Mouse (Mus musculus) c-Kit-positive CD71-negative TER-119-negative erythroid progenitor cells, embryonic 14.5 days (primary cell): ENCODE measurements around the gene Fbxl7.

Experiments
- DNase-seq: peaks from one replicate; pipeline ENCODE4 v3.0.0-alpha.2; 2013; ENCODE audit warnings: low read depth

The Fbxl7 gene

DNA sequence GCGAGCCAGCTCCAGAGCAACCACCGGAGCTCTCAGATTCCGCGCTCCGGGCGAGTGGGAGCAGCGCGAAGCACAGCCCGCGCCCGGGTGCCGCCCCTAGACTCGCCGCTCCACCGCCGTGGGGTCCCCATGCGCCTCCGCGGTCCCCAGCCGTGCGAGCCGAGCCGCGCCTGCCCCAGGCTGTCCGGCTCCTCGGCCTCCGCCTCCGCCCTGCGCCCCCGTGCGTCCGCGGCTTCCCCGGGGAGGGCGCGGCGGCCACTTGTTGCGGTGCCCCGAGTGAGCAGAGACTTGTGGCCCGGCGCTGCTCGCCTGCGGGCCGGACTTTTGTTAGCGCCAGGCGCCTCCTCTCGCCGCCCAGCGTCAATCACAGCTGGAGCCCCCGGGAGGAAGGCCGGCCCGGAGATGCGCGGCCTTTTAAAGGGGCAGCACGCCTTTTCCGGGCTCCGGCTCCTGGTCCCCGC is at the start of gene Fbxl7:
TSS of gene Fbxl7 (minus strand) at position 330 of the 461 bp plus-strand sequence.
- DNase-seq, result peak; percentile 18

DNA sequence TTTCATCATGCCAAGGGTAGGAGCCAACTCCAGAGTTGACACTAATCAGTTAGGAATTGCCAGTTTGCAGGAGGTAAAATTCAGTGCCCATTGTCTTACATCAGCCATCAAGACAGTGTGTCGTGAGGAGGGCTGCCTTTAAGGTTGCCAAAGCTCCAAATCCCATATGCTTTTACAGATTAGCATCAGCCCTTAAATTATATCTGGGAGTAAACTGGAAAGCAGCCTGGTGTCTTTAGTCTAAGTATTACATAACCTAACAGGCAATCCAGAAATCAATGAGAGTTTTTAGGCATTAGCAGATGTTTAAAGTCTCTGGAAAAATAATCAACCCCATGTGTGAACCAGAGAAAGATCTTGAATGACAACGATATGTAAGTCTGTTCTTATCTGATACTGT is 26.6 kb upstream of the Fbxl7 start:
- no peak for DNase-seq

DNA sequence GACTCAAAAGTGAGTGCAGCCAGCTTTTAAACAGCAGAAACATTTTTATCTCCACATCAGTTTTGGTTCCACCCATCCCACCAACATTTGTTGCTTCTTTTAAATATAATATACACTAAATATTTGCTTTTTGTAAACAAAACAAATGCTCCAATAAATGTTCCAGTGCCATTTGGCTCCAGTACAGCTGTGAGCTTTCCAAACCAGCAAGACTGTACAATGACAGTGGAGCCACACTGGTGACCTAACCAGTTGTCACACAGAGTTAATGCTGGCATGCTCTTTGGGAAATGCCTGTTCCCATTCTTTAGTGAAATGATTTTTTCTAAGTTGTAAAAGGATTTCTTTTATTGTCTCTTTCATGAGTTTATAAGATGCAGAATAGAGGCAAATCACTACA is 18.0 kb upstream of the Fbxl7 start:
- DNase-seq, result no peak

DNA sequence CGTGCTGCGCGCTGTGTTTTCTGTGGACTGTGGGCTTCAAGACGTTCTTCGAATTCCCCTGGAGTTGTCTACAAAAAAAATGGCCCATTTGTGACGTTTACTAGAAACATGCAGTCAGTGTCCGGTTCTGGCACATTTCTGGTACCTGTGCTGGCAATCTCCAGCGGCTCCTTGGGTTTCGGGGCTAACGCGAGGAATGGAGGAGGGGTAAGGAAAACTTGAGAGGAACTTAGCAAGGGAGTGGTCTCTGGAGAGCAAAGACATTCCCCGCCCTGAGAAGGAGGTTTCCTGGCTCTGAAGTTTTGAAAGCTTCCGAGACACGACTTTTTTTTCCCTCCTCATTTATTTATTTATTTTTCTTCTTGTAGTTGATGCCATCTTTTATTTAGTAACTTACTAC is 381 bp upstream of the Fbxl7 start:
- no peak for DNase-seq

DNA sequence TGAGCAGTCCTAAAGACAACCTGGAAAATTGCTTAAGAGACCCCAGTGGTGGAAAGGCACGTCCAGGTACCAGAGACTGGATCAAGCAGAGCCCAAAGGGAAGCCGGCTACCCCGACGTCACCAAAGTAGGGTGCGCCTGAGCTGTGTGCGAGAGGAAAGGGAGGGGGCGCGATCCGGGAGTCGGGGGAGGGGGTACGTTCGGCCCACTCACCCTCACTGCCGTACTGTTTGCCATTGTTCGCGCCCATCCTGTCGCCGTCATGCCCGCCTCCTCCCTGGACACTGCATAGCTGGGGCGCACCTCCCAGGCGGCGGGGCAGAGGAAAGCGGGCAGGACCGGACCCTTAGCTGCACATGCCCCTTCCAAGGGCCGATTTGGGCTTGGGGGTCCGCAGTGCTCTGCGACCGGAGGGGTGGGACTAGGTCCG is 565 bp downstream of the Fbxl7 start:
- DNase-seq, result no peak

DNA sequence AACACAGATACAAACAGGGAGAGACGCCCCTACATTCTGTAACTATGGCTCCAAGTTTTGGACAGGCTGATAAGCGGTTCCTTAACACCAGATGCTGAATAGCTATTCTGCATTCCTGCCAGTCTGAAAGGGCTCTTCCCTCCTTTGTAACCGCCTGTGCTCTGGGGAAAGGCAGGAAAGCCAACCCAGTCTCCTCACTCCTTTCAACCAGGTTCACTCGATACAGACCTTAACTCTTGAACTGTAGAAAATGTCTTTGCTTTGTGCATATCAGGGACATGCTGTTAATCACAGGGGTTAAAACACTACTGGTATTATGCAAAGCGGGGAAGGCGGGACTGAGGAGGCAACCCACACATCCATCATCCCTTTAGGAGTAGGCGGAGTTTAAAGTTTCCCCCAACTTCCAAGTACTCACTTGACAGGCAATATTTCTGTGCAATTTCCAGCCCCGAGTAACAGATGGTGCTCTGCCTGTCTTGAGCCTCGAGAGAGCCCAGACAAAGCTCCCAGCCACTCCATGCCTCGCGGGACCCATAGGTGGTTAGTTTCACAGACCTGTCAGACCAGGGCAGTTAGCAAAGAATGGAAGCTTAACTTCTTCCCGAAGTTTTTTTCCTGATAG is 1.2 kb downstream of the Fbxl7 start:
- no peak for DNase-seq

DNA sequence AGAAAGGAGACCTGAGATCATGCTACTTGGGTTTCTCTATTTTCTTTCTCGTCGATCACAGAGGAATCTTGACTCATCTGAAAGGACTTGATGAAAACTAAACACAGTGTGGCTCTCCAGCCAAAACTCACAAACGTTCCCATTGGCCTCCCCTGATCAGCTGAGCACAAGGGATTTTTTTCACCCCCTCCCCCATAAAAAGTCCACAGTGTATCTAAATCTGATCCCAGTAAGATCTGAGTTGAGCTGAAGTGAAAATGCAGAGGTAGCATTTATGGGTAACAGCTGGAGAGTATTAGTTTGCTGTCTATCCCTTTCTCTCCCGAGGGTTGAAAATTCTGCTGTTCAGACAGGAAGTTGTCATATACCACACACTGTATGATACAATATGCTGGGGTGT is 2.2 kb downstream of the Fbxl7 start:
- DNase-seq, result no peak

DNA sequence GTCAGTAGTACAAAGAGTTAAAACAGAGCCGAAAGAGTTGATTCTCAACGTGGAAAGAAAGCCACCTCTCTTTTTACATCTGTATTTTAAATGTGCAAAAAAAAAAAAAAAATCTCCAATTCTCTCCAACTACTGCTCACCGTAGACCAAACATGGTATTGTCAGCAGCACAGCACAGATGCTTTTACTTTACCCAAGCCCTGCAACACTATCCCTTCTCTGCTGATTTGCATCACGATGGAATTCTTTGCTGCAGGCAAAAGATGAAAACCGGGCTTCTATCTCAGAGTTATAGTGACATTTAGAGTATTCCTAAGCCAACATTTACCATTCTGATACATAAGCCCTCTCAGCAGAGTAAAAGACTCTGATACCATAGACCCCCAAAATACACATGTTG is 5.4 kb downstream of the Fbxl7 start:
- DNase-seq, result no peak

DNA sequence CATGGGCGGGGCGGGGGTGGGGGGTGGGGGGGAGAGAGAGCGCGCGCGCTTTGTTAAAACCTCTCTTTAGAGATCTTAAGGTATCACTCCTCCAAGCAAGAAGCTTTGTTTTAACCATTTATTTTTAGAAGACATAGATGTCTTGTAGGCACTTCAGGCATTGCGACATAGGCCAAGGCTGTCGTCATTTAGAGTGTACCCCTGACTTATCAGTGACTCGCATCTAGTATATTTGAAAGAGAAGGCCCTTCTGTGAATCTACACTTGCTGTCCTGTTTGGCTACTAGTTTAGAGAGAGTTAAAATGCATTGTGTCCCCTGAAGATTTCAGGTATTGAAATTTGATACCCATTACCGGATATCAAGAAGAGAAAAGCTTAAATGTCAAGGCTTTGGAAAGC is 7.2 kb downstream of the Fbxl7 start:
- DNase-seq, result no peak

DNA sequence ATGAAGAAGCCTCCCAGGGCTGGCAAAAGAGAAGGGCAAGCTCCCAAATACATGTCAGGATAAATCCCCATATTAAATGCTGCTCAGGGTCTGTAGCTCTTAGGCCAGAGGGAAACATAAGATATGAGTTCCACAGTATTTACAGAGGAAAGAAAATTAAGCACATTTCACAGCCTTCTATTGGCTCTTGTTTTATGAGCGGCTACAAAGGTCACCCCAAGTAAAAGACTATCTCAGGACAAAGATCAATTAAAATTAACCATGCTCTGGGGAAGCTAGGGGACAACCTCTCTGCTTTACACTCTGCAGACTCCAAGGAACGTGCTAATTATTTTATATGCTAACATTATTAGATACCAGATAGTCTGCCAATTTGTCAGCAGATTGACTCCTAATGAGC is 9.4 kb downstream of the Fbxl7 start:
- DNase-seq, result no peak

DNA sequence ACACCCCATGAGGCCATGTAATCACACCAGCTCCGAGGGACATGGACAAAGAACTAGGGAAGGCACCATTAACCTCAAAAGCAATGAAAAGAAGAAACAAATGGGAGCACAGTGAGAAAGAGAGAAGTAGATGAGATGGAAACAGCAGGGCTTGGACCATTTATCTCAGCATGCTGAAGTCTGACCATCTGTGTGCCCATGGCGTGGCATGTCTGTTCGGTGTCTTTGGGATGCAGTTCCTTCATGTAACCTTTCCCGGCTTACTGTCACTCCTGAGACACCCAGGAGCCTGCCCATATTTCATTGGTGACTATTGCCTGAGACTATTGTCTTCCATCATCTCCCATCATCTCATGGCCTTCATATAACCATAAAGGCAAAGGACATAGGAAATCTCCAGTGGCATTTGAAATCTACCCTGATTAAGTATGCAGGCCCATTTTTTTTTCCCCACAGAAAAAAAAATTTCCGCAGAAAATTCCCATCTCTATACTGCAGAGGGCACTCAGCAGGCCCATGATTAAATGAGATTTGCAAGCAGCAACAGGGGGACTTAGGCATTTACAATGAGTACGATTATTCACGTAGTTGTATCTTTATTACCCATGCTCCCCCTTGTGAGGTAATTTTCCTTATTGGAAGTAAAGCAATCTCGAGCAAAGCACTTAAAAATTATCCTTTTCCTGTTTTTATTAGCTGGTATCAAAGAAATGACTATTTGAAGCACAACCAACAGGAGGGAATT is 15.0 kb downstream of the Fbxl7 start:
- no peak for DNase-seq

DNA sequence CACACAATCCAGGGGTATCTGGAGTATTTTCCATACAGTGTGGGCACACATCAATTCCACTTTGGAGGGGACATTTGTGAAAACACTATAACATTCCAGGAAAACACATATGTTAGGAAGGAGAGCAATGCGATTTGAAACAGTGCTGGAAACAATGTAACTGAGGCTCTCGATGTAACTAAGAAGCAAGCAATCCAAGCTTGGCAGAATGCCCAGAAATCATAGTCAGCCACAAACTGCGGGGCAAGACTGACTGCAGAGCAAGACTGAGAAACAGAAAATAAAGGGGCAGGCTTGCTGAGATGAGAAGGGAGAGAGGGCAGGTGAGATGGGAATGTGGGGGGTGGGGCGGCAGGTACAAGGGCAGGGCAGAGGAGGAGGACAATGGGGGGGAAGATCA is 19.7 kb downstream of the Fbxl7 start:
- DNase-seq, result no peak

DNA sequence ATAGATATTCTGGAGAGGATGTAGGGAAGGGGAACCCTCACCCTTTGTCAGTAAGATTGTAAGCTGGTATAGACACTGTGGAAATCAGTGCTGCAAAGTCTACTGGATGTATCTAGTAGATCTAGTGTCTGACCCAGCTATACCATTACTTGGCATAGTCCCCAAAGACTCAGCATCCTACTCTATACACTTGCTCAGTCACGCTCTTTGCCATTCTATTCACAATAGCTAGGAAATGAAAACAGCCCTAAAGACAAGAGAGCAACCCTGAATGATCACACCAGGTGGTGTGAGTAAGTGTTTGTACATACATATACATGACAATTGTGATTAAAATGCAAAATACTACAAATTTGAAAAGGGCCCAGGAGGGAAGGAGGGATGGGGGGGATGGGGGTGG is 23.1 kb downstream of the Fbxl7 start:
- DNase-seq, result no peak

DNA sequence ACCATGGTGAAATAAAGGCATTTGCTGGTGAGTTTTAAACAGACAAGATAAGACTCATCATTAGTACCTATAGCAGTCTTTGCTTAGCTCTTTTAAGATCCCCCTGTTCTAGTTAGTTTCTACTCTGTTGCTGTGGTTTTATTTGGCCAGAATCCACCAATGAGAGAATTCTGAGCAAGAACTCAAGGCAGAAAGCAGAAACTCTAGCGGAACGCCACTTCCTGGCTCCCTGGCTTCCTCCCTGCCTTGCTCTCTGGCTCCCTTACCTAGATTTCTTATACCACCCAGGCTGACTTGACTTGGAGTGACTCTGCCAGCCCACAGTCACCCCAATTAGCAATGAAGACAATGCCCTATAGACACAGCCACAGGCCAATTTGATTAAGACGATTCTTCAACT is 26.2 kb downstream of the Fbxl7 start:
- no peak for DNase-seq

DNA sequence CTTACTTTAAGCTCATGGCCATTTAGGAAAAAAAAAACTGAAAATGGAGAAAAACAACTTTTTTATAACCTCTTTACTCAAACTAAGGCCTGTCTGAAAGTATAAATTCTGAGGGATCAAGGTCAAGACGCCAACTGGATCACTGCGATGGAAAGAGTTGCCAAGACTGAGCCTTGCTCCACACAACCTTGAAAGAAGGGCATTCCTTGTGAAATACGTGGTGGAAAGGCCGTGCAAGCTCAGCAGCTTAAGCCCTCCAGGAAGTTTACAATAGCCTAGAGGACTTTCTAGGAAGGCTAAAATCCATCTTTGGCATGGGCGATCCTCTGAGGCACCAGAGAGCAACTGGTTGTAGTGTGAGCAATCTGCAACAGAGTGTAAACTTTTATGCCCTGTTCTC is 27.9 kb downstream of the Fbxl7 start:
- no peak for DNase-seq

DNA sequence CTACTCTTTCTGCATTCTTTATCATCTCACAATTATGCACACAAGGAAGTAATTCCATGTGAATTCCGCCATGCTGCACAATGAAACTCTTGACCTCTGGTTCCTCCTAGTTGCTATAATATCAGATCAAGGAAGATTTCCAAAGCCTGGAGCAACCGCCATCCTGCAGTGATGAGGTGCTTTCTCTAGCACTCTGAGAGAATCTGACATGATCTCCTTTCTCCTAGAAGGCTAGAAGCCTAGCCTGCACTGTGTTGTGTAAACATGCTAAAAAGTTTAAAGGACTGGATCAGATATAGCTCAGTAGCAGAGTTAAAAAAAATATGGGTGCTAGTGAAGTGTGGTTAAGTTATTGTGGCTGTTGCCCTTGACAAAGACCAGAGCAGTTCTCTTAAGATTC is 33.2 kb downstream of the Fbxl7 start:
- no peak for DNase-seq

DNA sequence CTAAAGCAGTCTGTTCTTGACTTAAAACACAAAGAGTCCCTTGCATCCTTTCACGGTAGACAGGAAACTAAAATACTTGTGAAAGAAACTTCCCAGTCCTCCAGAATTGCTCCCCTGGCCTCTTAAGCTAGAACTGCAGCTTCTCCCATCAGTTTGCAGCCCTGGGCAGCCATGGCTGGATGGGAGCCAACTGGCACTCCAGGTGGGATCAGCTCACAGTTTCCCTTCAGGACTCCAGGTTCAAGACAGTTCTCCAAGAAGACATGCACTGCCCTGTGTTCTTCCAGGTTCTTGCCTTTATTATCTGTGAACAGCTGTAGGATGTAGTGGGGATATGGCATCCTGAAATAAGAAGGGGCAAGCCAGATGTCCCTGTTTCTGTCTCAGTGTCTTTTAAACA is 45.8 kb downstream of the Fbxl7 start:
- DNase-seq, result no peak

DNA sequence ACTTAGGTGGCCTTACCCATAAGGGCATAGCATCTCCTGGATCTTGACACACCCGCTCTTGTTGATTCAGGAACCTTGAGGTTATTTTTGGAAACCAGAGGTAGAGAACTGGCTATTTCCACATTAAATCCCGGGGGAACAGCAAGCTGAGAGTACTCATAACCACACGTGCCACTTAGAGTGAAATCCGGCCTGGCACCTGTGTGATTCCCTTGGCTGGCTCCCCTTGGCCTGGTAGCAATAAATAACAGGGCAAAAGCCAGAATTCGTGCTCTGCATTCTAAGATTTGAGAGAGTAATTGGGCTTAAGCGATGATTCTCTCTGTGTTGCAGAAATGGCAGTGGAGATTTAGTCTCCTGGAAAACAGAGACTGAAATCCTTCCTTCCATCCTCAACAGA is 53.2 kb downstream of the Fbxl7 start:
- no peak for DNase-seq

DNA sequence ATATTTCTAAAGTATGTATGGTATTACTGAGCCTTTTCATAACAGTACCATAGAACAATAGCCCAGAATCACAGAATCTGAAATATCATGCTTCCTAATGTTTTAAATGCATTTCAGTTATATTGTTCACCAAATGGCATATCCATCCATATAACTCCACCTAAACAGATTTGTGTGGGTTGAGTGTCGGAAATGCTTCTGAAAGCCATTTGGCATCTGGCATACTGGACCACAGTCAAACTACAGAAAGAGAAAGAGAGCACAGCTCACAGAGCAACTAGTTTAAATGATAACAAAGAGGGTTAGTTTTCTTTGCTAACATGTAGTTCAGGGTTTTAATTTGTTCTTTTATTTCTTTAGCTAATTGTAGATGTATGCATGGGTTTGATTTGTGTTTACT is 57.0 kb downstream of the Fbxl7 start:
- no peak for DNase-seq

DNA sequence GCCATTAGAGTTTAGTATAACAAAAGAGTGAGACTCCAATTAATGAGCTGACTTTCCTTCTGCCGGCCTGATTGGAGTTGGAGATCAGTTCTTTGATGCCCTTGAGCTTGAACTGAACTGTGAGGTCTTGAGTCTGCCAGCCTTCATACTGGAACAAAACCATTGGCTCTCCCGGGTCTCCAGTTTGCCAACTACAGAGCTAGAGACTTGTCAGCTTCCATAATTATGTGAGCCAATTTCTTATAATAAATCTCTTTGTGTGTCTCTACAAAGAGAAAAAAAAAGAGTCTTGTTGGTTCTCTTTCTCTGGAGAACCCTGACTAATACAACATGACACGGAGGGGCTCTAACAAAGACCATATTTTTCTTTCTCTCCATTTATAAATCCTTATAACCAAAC is 58.2 kb downstream of the Fbxl7 start:
- no peak for DNase-seq

DNA sequence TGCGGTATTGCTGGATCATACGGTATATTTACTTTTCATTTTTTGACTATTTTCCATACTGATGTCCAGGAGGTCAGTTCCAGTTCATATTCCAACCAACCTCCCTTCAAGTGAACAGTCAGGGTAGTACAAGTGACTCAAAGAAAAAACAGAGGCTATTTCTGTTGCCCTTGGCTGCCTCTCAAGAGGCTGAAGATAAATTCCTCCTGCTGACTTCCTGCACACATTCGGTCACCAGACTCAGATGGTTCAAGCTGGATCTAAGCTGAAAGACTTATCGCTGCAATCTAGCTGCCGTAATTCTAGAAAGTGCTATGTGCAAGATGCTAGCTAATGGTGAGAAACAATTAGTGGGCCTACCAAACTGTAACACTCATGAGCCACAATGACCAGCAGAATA is 61.0 kb downstream of the Fbxl7 start:
- no peak for DNase-seq

DNA sequence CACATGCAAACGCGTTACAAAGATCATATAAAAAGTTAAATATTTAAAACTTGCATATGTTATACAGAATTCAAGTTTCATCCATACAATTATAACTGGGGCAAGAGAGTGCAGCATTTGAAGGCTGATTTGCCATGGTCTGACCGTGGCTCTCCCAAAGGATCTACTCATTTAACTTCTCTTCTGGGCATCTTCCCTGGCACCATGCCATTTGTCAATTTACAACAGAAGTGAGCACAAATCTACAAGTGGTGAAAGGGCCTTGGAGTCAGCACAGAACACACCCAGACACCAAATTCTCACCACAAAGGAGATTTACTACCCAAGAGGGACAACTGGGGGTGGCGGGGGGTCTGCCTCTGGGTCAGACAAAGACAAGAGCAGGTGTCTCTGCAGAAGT is 64.2 kb downstream of the Fbxl7 start:
- DNase-seq, result no peak

DNA sequence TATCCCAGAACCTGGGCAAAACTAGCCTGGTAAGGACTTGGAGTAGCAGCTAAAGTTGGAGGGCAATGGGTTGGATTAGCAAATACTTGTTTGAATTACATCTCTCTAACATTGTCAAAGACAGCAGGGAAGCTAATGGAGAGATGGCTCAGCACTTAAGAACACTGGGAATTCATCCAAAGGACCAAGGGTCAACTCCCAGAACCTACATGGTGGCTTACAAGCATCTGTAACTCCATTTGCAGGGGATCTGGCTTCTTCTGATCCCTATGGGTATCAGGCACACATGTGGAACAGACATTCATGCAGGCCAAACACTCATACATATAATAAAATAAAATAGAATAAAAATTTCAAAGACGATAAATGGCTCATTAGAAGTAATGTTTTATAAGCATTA is 78.4 kb downstream of the Fbxl7 start:
- no peak for DNase-seq

DNA sequence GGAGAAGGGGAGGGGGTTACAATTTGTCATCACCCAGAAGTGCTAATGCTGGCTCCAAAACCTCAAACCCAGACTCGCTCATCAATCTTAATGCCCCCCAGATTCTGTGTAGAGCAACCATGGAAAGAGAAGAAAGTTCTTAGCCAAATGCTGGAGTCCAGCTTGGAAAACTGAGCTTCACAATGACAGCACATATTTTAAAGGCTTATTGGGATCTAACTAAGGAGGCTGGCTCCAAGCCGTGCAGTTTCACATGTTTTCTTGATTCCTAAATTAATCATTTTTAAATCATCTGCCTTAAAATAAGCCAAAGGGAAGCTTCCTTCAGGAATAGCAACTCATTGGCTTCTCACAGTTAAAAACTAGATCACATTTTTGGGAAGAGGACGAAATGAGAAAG is 82.5 kb downstream of the Fbxl7 start:
- no peak for DNase-seq
